In the genomic region with DNA sequence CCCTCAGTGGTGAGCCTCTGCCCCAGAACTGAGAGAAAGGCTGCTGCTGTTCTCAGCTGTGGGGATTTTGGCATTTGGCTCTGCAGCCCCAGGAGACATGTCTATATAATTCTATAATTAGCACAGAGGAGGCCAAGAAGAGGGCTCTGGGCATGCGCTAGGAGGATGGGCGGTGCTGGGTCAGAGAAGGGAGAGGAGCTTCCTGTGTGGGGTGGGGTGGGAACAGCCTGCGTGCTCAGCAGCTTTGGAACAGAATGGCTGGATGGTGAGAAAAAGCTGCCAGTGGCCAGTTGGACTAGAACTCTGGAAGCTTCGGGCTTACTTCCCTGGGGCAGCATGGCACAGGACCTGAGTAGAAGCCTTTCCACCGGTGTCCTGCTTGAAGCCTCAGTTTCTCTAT, we compare ENCODE assay signal across 8 mouse cellular contexts. TPM values are rescaled to one million over a fixed set of nuclear protein-coding genes. Genes with fewer than 3 reads are reported as not detected.
DNase-seq lines count a peak whose midpoint lies in the region; ATAC-seq and TF ChIP-seq lines count a peak whose summit lies in the region.

No protein-coding gene starts in this region.

- peaks cover 24% of the 10 kb centered on the region for H3K4me1 ChIP-seq in heart, postnatal 0 days (ENCODE audit: control insufficient read depth, insufficient read depth)
- H3K4me1 ChIP-seq in limb, embryonic 15.5 days: peaks cover 29% of the 10 kb centered on the region

- H3K79me2 ChIP-seq in myocyte (ENCODE audit: control insufficient read depth, insufficient read depth): no peaks in the 10 kb centered on the region

- no peaks in the 10 kb centered on the region for H3K36me3 ChIP-seq in heart, postnatal 0 days (replicated peaks; ENCODE audit: control insufficient read depth, insufficient read depth, low read length)
- no peaks in the 10 kb centered on the region for H3K36me3 ChIP-seq in limb, embryonic 15.5 days
- no peaks in the 10 kb centered on the region for H3K36me3 ChIP-seq in myocyte (ENCODE audit: control insufficient read depth, insufficient read depth)

- peak; percentile 91 for ATAC-seq in heart, postnatal 0 days (ENCODE audit: insufficient read depth, low read depth)
- ATAC-seq in limb, embryonic 15.5 days (ENCODE audit: insufficient number of reproducible peaks, low FRiP score, low TSS enrichment, low read depth): peak; percentile 66

- H3K27ac ChIP-seq in heart, postnatal 0 days (ENCODE audit: low read depth): peak overlapping the region; percentile 85
- H3K27ac ChIP-seq in limb, embryonic 15.5 days: peak overlapping the region; percentile 76

- H3K9ac ChIP-seq in heart, postnatal 0 days (replicated peaks; ENCODE audit: low read depth, low read length): no peak overlapping the region
- 0 out of 2 replicates have a peak overlapping the region, but pooled peaks have one; percentile 17 for H3K9ac ChIP-seq in limb, embryonic 15.5 days

- no peak for TF ChIP-seq CTCF in brain, embryonic 14.5 days (IDR thresholded peaks at IDR 0.05; ENCODE audit: borderline replicate concordance, extremely low read depth, insufficient read depth, insufficient read length)
- TF ChIP-seq CTCF in heart, postnatal 0 days (IDR thresholded peaks at IDR 0.05; ENCODE audit: low read depth): no peak

- no peaks in the 10 kb centered on the region for H3K27me3 ChIP-seq in heart, postnatal 0 days (ENCODE audit: control insufficient read depth, insufficient read depth, low read length)
- no peaks in the 10 kb centered on the region for H3K27me3 ChIP-seq in limb, embryonic 15.5 days
- H3K27me3 ChIP-seq in myocyte (ENCODE audit: control insufficient read depth, insufficient read depth, insufficient read length): no peaks in the 10 kb centered on the region

- TF ChIP-seq POLR2A in brain, embryonic 14.5 days (IDR thresholded peaks at IDR 0.05; ENCODE audit: borderline replicate concordance, extremely low read depth, insufficient read depth, insufficient read length, poor library complexity, severe bottlenecking): no peak
- TF ChIP-seq POLR2A in myocyte (IDR thresholded peaks at IDR 0.05; ENCODE audit: insufficient read length, low read depth): peak; percentile 53

- 22% methylated on average over 5 of the region's 5 CpGs for WGBS in heart, postnatal 0 days
- WGBS in limb, embryonic 15.5 days: 31% methylated on average over 5 of the region's 5 CpGs

- no peak for TF ChIP-seq EP300 in heart, postnatal 0 days (IDR thresholded peaks at IDR 0.05; ENCODE audit: low read depth)

- H3K9me3 ChIP-seq in heart, postnatal 0 days (replicated peaks; ENCODE audit: control insufficient read depth, low read length): no peaks in the 10 kb centered on the region
- H3K9me3 ChIP-seq in limb, embryonic 15.5 days: no peaks in the 10 kb centered on the region

- H3K4me2 ChIP-seq in heart, postnatal 0 days (ENCODE audit: low read depth, low read length): peak overlapping the region; percentile 14
- H3K4me2 ChIP-seq in limb, embryonic 15.5 days: peak overlapping the region; percentile 19; the same call in 1 of the 2 replicates
- peak overlapping the region; percentile 65 for H3K4me2 ChIP-seq in myocyte (ENCODE audit: low read depth)

- H3ac ChIP-seq in myocyte (ENCODE audit: control insufficient read depth, insufficient read length): no peak overlapping the region

- peak; percentile 55 for DNase-seq in ovary, postnatal 36 days (ENCODE audit: low spot score)
- no peak for DNase-seq in ovary, adult 18-20 months (ENCODE audit: low spot score)
- DNase-seq in brain, embryonic 14.5 days (ENCODE audit: low read depth): peak; percentile 57
- peak; percentile 92 for DNase-seq in heart, postnatal 0 days (ENCODE audit: low spot score)
- peak; percentile 80 to 81 for DNase-seq in urinary bladder, postnatal 4 days (ENCODE audit: low spot score in 2 of 2)
- no peak for DNase-seq in embryo, embryonic 10 days (ENCODE audit: low spot score)

- H3K4me3 ChIP-seq in heart, postnatal 0 days (ENCODE audit: low read depth, low read length): no peak overlapping the region
- H3K4me3 ChIP-seq in limb, embryonic 15.5 days: no peak overlapping the region
- H3K4me3 ChIP-seq in myocyte: no peak overlapping the region

TF ChIP-seq in myocyte, 11 proteins besides CTCF, POLR2A, EP300 and RAD21:
- TF ChIP-seq POLR2AphosphoS2 (IDR thresholded peaks at IDR 0.05; ENCODE audit: insufficient read length, low read depth) (peak; percentile 36), USF1 (IDR thresholded peaks at IDR 0.05; ENCODE audit: low read depth) (no peak)

RNA-seq across cellular contexts. Expression of gene Klc1, which starts 12.6 kb away (rescaled TPM):
- polyA plus RNA-seq in brain, embryonic 14.5 days (2012; rRNA removed): 500 and 599 TPM in 2 replicates
- 82.7 and 129 TPM in 2 replicates for total RNA-seq in heart, postnatal 0 days (2014; rRNA removed; ENCODE audit: low replicate concordance)
- polyA plus RNA-seq in heart, postnatal 0 days (2015; fragmentation: Nextera tagmentation; extraction: Ambion mirVana): 86.8 and 90.9 TPM in 2 replicates
- polyA plus RNA-seq in limb, embryonic 15.5 days (2015; fragmentation: Nextera tagmentation; extraction: Ambion mirVana): 107 and 121 TPM in 2 replicates
- 252 TPM for polyA plus RNA-seq in myocyte (2012; fragmentation: generic; extraction: Trizol)

RNA-seq across cellular contexts. Expression of gene Apopt1, which starts 33.0 kb away (rescaled TPM):
- 31.9 and 35.4 TPM in 2 replicates for polyA plus RNA-seq in brain, embryonic 14.5 days (2012; rRNA removed)
- total RNA-seq in heart, postnatal 0 days (2014; rRNA removed; ENCODE audit: low replicate concordance): 18.5 and 50.7 TPM in 2 replicates
- polyA plus RNA-seq in heart, postnatal 0 days (2015; fragmentation: Nextera tagmentation; extraction: Ambion mirVana): 56.4 and 58.9 TPM in 2 replicates
- 48.4 and 51.2 TPM in 2 replicates for polyA plus RNA-seq in limb, embryonic 15.5 days (2015; fragmentation: Nextera tagmentation; extraction: Ambion mirVana)
- 54.6 TPM for polyA plus RNA-seq in myocyte (2012; fragmentation: generic; extraction: Trizol)

RNA-seq across cellular contexts. Expression of gene Bag5, which starts 33.0 kb away (rescaled TPM):
- 31.1 and 40.7 TPM in 2 replicates for polyA plus RNA-seq in brain, embryonic 14.5 days (2012; rRNA removed)
- 13.3 and 16.3 TPM in 2 replicates for total RNA-seq in heart, postnatal 0 days (2014; rRNA removed; ENCODE audit: low replicate concordance)
- polyA plus RNA-seq in heart, postnatal 0 days (2015; fragmentation: Nextera tagmentation; extraction: Ambion mirVana): 32.4 and 34.7 TPM in 2 replicates
- 69.4 and 71.2 TPM in 2 replicates for polyA plus RNA-seq in limb, embryonic 15.5 days (2015; fragmentation: Nextera tagmentation; extraction: Ambion mirVana)
- polyA plus RNA-seq in myocyte (2012; fragmentation: generic; extraction: Trizol): 20.3 TPM

Comparison
In these comparisons a context has a peak if more than half of its experiments do, and no peak if none do; other contexts are left out.
1. DNase-seq: peak in ovary, postnatal 36 days (single experiment), brain, embryonic 14.5 days (single experiment), heart, postnatal 0 days (single experiment) and urinary bladder, postnatal 4 days (2 of 2); none in ovary, adult 18-20 months (single experiment) and embryo, embryonic 10 days (single experiment).
2. H3K4me2 ChIP-seq: peak in every context shown above with its lines; median percentile 65 in myocyte; 19 in limb, embryonic 15.5 days; 14 in heart, postnatal 0 days.